Mouse (Mus musculus) liver, adult 2 months (tissue): ENCODE results near the gene Ankrd28.

Experiments
- CTCF ChIP-seq: fragments of 200-500 bp; IDR thresholded peaks from 2 replicates; pipeline ENCODE4 v1.5.1; 2011; ENCODE audit warnings: low read depth, low read length, control low read depth
- POLR2A ChIP-seq: fragments of 200-500 bp; IDR thresholded peaks from 2 replicates; pipeline ENCODE4 v1.6.1; 2011; ENCODE audit warnings: low read length, control low read depth; ENCODE audit not compliant: insufficient read depth; ENCODE audit errors: extremely low read depth

- TF ChIP-seq CTCF (no peak), POLR2A (no peak)
These were observed 25.6 kb upstream of the Ankrd28 start for GRCm38 (mm10) chr14:31856007-31856406.
